7 mouse cellular contexts compared by ENCODE assay signal in the genomic region with DNA sequence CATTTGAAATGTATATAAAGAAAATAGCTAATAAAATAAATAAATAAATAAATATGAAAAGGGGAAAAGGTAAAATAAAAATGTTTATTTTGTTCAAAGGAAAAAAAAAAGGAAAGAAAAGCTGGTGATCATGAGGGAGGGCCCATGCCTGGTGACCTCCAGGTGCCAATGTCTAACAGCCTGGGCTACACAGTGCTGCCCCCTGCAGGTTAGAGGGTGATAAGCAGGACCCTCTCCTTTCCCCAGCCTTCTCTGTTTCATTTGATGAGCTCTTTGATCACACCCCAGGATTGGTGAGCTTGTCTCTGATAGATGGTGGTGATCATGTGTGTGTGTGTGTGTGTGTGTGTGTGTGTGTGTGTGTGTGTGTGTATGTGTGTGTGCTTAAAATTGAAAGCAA. TPM values are rescaled to one million over a fixed set of nuclear protein-coding genes. Genes with fewer than 3 reads are reported as not detected.
DNase-seq lines count a peak whose midpoint lies in the region; ATAC-seq and TF ChIP-seq lines count a peak whose summit lies in the region.

No protein-coding gene starts in this region.

- no peaks in the 10 kb centered on the region for H3K4me1 ChIP-seq in midbrain, embryonic 16.5 days (ENCODE audit: control insufficient read depth, insufficient read depth, low read length)

- peak; percentile 77 for ATAC-seq in megakaryocyte, adult 5-6 weeks (ENCODE audit: poor library complexity, severe bottlenecking)
- no peak for ATAC-seq in midbrain, embryonic 16.5 days

- H3K9me3 ChIP-seq in midbrain, embryonic 16.5 days (replicated peaks; ENCODE audit: control insufficient read depth, low read length, poor library complexity, severe bottlenecking) = no peaks in the 10 kb centered on the region

- H3K36me3 ChIP-seq in midbrain, embryonic 16.5 days (ENCODE audit: control insufficient read depth, insufficient read depth, low read length) = no peaks in the 10 kb centered on the region; the same call in 1 of the 2 replicates

- TF ChIP-seq CTCF in left cerebral cortex, adult 2 months (IDR thresholded peaks at IDR 0.05) = peak; percentile 55

- H3K4me3 ChIP-seq in left cerebral cortex, adult 2 months = no peak overlapping the region
- no peak overlapping the region for H3K4me3 ChIP-seq in midbrain, embryonic 16.5 days (ENCODE audit: low read depth, low read length)

- H3K27ac ChIP-seq in left cerebral cortex, adult 2 months = no peak overlapping the region
- no peak overlapping the region for H3K27ac ChIP-seq in midbrain, embryonic 16.5 days (ENCODE audit: low read length)

- DNase-seq in left cerebral cortex, adult 2 months (ENCODE audit: extremely low spot score in 1 of 2, low spot score in 2 of 2) = no peak
- DNase-seq in left cerebral cortex, postnatal 36 days (ENCODE audit: low spot score in 2 of 2) = no peak
- peak; percentile 40 for DNase-seq in WW6 (ENCODE audit: low read depth, low spot score)
- DNase-seq in cerebellum, postnatal 14 days = peak; percentile 9 to 51
- DNase-seq in ovary, adult 18-20 months (ENCODE audit: low spot score) = no peak

- no peaks in the 10 kb centered on the region for H3K27me3 ChIP-seq in midbrain, embryonic 16.5 days (ENCODE audit: control insufficient read depth, insufficient read depth, low read depth, low read length)

- no peak overlapping the region for H3K4me2 ChIP-seq in midbrain, embryonic 16.5 days (ENCODE audit: low read length)

- no peak overlapping the region for H3K9ac ChIP-seq in midbrain, embryonic 16.5 days (ENCODE audit: low read depth, low read length)

- intact Hi-C loops in left cerebral cortex, adult 2 months (cut with DNase I) = no loop called here
- intact Hi-C loops in left cerebral cortex, postnatal 36 days (cut with DNase I) = no loop called here

RNA-seq across cellular contexts. Expression of a gene that starts 16.4 kb away (rescaled TPM):
- 10 to 100 TPM; 23.6 to 27.8 TPM for total RNA-seq in left cerebral cortex, adult 2 months (2021)
- 10 to 100 TPM; 18.5 to 26.2 TPM for total RNA-seq in left cerebral cortex, postnatal 36 days (2021)
- 39.6 and 48.4 TPM in 2 replicates for total RNA-seq in megakaryocyte, adult 5-6 weeks (2015)
- total RNA-seq in megakaryocyte, adult 5-6 weeks (2017) = 65.4 and 292 TPM in 2 replicates
- polyA plus RNA-seq in midbrain, embryonic 16.5 days (2015; fragmentation: Nextera tagmentation; extraction: Ambion mirVana) = 26.3 and 31.1 TPM in 2 replicates

RNA-seq across cellular contexts. Expression of a gene that starts 17.0 kb away (rescaled TPM):
- total RNA-seq in left cerebral cortex, adult 2 months (2021) = 10 to 100 TPM; 21.6 to 27.1 TPM
- 10 to 100 TPM; 22.8 to 25.0 TPM for total RNA-seq in left cerebral cortex, postnatal 36 days (2021)
- 0.45 and 1.2 TPM in 2 replicates for total RNA-seq in megakaryocyte, adult 5-6 weeks (2015)
- 1.7 and 4.1 TPM in 2 replicates for total RNA-seq in megakaryocyte, adult 5-6 weeks (2017)
- 1.7 TPM in 2 replicates for polyA plus RNA-seq in midbrain, embryonic 16.5 days (2015; fragmentation: Nextera tagmentation; extraction: Ambion mirVana)

Comparison
In these comparisons a context has a peak if more than half of its experiments do, and no peak if none do; other contexts are left out.
1. DNase-seq: peak in WW6 (single experiment) and cerebellum, postnatal 14 days (2 of 2); none in left cerebral cortex, adult 2 months (0 of 2), left cerebral cortex, postnatal 36 days (0 of 2) and ovary, adult 18-20 months (single experiment).
2. RNA of a gene that starts 17.0 kb away (total RNA-seq): 21.6 to 27.1 TPM in left cerebral cortex, adult 2 months and 22.8 to 25.0 TPM in left cerebral cortex, postnatal 36 days; 0.45 to 4.1 TPM in megakaryocyte, adult 5-6 weeks; every median in the first group is over 4 times any median in the second.